Mouse (Mus musculus): ENCODE results near the gene Heatr5a. TPM values are rescaled to one million over a fixed set of nuclear protein-coding genes. Genes with fewer than 3 reads are reported as not detected.
A peak's percentile ranks its signal among the peaks of the same experiment; 100 is the strongest.

The Heatr5a gene
- polyA plus RNA-seq, 1 experiment from 2014 or later, result 6.2 TPM

- H3K4me2 ChIP-seq, result peak overlapping the region; percentile 62
- 1% methylated on average over 35 of the region's 35 CpGs for WGBS
These were observed 610 bp downstream of the Heatr5a start for GRCm38 (mm10) chr12:51970352-51971069.

GRCm38 (mm10) chr12:51969876-51970275 is 1.2 kb downstream of the Heatr5a start:
- H3K36me3 ChIP-seq, result no peaks in the 10 kb centered on the region
- H3K27me3 ChIP-seq, result no peaks in the 10 kb centered on the region
- ATAC-seq (replicated peaks; ENCODE audit: insufficient number of reproducible peaks, insufficient read depth, low FRiP score, low read depth), result no peak
- 12% methylated on average over 7 of the region's 7 CpGs for WGBS
- H3K9me3 ChIP-seq (replicated peaks), result no peaks in the 10 kb centered on the region
- H3K4me3 ChIP-seq, result peak overlapping the region; percentile 91
- H3K27ac ChIP-seq, result no peak overlapping the region
- peak overlapping the region; percentile 62 for H3K4me2 ChIP-seq
- H3K9ac ChIP-seq, result peak overlapping the region; percentile 90; the same call in 1 of the 2 replicates
- peaks cover 12% of the 10 kb centered on the region for H3K4me1 ChIP-seq (replicated peaks)

More at GRCm38 (mm10) chr12:51970352-51971069, 610 bp downstream of the Heatr5a start:
- H3K9me3 ChIP-seq (replicated peaks), result no peaks in the 10 kb centered on the region
- no peaks in the 10 kb centered on the region for H3K27me3 ChIP-seq
- peaks cover 12% of the 10 kb centered on the region for H3K4me1 ChIP-seq (replicated peaks)
- peak overlapping the region; percentile 90 for H3K9ac ChIP-seq
- no peaks in the 10 kb centered on the region for H3K36me3 ChIP-seq
- peak overlapping the region; percentile 91 for H3K4me3 ChIP-seq
- ATAC-seq (replicated peaks; ENCODE audit: insufficient number of reproducible peaks, insufficient read depth, low FRiP score, low read depth), result peak; percentile 56
- peak overlapping the region; percentile 93 for H3K27ac ChIP-seq

GRCm38 (mm10) chr12:51969092-51969491 is 2.0 kb downstream of the Heatr5a start:
- Histone ChIP-seq H3K4me3 (no peak overlapping the region), H3K36me3 (no peaks in the 10 kb centered on the region), H3K9me3 (replicated peaks) (no peaks in the 10 kb centered on the region), H3K4me2 (no peak overlapping the region), H3K27me3 (no peaks in the 10 kb centered on the region), H3K4me1 (replicated peaks) (peaks cover 16% of the 10 kb centered on the region), H3K9ac (no peak overlapping the region), H3K27ac (no peak overlapping the region)
- ATAC-seq (replicated peaks; ENCODE audit: insufficient number of reproducible peaks, insufficient read depth, low FRiP score, low read depth), result no peak
- WGBS, result 72% methylated on average over 2 of the region's 2 CpGs

- Histone ChIP-seq H3K4me2 (no peak overlapping the region), H3K9me3 (replicated peaks) (no peaks in the 10 kb centered on the region), H3K4me1 (replicated peaks) (peaks cover 16% of the 10 kb centered on the region), H3K9ac (no peak overlapping the region), H3K4me3 (no peak overlapping the region), H3K27ac (no peak overlapping the region), H3K27me3 (no peaks in the 10 kb centered on the region), H3K36me3 (no peaks in the 10 kb centered on the region)
- ATAC-seq (replicated peaks; ENCODE audit: insufficient number of reproducible peaks, insufficient read depth, low FRiP score, low read depth), result no peak
- 80% methylated on average over 9 of the region's 9 CpGs for WGBS
These were observed 3.1 kb downstream of the Heatr5a start for GRCm38 (mm10) chr12:51967915-51968595.

GRCm38 (mm10) chr12:51957626-51958025 is 13.5 kb downstream of the Heatr5a start:
- no peak for ATAC-seq (replicated peaks; ENCODE audit: insufficient number of reproducible peaks, insufficient read depth, low FRiP score, low read depth)
- Histone ChIP-seq H3K4me3 (no peak overlapping the region), H3K27ac (no peak overlapping the region), H3K4me1 (replicated peaks) (no peaks in the 10 kb centered on the region), H3K36me3 (peaks cover 37% of the 10 kb centered on the region), H3K9ac (no peak overlapping the region), H3K9me3 (replicated peaks) (no peaks in the 10 kb centered on the region), H3K27me3 (no peaks in the 10 kb centered on the region), H3K4me2 (no peak overlapping the region)
- 81% methylated on average over 6 of the region's 6 CpGs for WGBS

GRCm38 (mm10) chr12:51952309-51952708 is 18.8 kb downstream of the Heatr5a start:
- Histone ChIP-seq H3K4me3 (no peak overlapping the region), H3K9me3 (replicated peaks) (no peaks in the 10 kb centered on the region), H3K27ac (no peak overlapping the region), H3K36me3 (peaks cover 62% of the 10 kb centered on the region), H3K4me1 (replicated peaks) (no peaks in the 10 kb centered on the region), H3K4me2 (no peak overlapping the region), H3K27me3 (no peaks in the 10 kb centered on the region), H3K9ac (no peak overlapping the region)
- 56% methylated on average over 10 of the region's 10 CpGs for WGBS
- ATAC-seq (replicated peaks; ENCODE audit: insufficient number of reproducible peaks, insufficient read depth, low FRiP score, low read depth), result no peak

- no peak for ATAC-seq (replicated peaks; ENCODE audit: insufficient number of reproducible peaks, insufficient read depth, low FRiP score, low read depth)
- Histone ChIP-seq H3K27me3 (no peaks in the 10 kb centered on the region), H3K36me3 (peaks cover 51% of the 10 kb centered on the region), H3K4me3 (no peak overlapping the region), H3K27ac (no peak overlapping the region), H3K9me3 (replicated peaks) (no peaks in the 10 kb centered on the region), H3K4me1 (replicated peaks) (no peaks in the 10 kb centered on the region), H3K9ac (no peak overlapping the region), H3K4me2 (no peak overlapping the region)
- 74% methylated on average over 10 of the region's 10 CpGs for WGBS
These were observed 23.6 kb downstream of the Heatr5a start for GRCm38 (mm10) chr12:51947498-51947945.

GRCm38 (mm10) chr12:51945331-51945730 is 25.8 kb downstream of the Heatr5a start:
- Histone ChIP-seq H3K36me3 (peaks cover 34% of the 10 kb centered on the region), H3K9me3 (replicated peaks) (no peaks in the 10 kb centered on the region), H3K9ac (no peak overlapping the region), H3K27me3 (no peaks in the 10 kb centered on the region), H3K27ac (no peak overlapping the region), H3K4me1 (replicated peaks) (no peaks in the 10 kb centered on the region), H3K4me2 (no peak overlapping the region), H3K4me3 (no peak overlapping the region)
- no peak for ATAC-seq (replicated peaks; ENCODE audit: insufficient number of reproducible peaks, insufficient read depth, low FRiP score, low read depth)
- WGBS, result 93% methylated on average over 9 of the region's 9 CpGs

- no peak overlapping the region for H3K4me3 ChIP-seq
- H3K27me3 ChIP-seq, result no peaks in the 10 kb centered on the region
- no peak overlapping the region for H3K9ac ChIP-seq
- no peak overlapping the region for H3K27ac ChIP-seq
- no peaks in the 10 kb centered on the region for H3K9me3 ChIP-seq (replicated peaks)
- H3K36me3 ChIP-seq, result peaks cover 17% of the 10 kb centered on the region
- WGBS, result 85% methylated on average over 4 of the region's 4 CpGs
- H3K4me1 ChIP-seq (replicated peaks), result no peaks in the 10 kb centered on the region
- ATAC-seq (replicated peaks; ENCODE audit: insufficient number of reproducible peaks, insufficient read depth, low FRiP score, low read depth), result no peak
- H3K4me2 ChIP-seq, result no peak overlapping the region
These were observed 31.3 kb downstream of the Heatr5a start for GRCm38 (mm10) chr12:51939848-51940247.

- no peak overlapping the region for H3K4me3 ChIP-seq
- no peaks in the 10 kb centered on the region for H3K9me3 ChIP-seq (replicated peaks)
- ATAC-seq (replicated peaks; ENCODE audit: insufficient number of reproducible peaks, insufficient read depth, low FRiP score, low read depth), result no peak
- H3K4me1 ChIP-seq (replicated peaks), result no peaks in the 10 kb centered on the region
- H3K27me3 ChIP-seq, result no peaks in the 10 kb centered on the region
- no peak overlapping the region for H3K27ac ChIP-seq
- no peak overlapping the region for H3K4me2 ChIP-seq
- 73% methylated on average over 6 of the region's 6 CpGs for WGBS
- H3K36me3 ChIP-seq, result peaks cover 20% of the 10 kb centered on the region
- no peak overlapping the region for H3K9ac ChIP-seq
These were observed 33.2 kb downstream of the Heatr5a start for GRCm38 (mm10) chr12:51937938-51938337.

- Histone ChIP-seq H3K27me3 (no peaks in the 10 kb centered on the region), H3K9me3 (replicated peaks) (no peaks in the 10 kb centered on the region), H3K4me2 (no peak overlapping the region), H3K4me1 (replicated peaks) (no peaks in the 10 kb centered on the region), H3K36me3 (peaks cover 15% of the 10 kb centered on the region), H3K9ac (no peak overlapping the region), H3K27ac (no peak overlapping the region), H3K4me3 (no peak overlapping the region)
- no peak for ATAC-seq (replicated peaks; ENCODE audit: insufficient number of reproducible peaks, insufficient read depth, low FRiP score, low read depth)
- WGBS, result 94% methylated on average over 2 of the region's 2 CpGs
These were observed 41.5 kb downstream of the Heatr5a start for GRCm38 (mm10) chr12:51929630-51930029.
